Mouse (Mus musculus): ENCODE data around the gene Cbfa2t3. TPM values are rescaled to one million over a fixed set of nuclear protein-coding genes. Genes with fewer than 3 reads are reported as not detected.

The Cbfa2t3 gene
- polyA plus RNA-seq, 1 experiment from 2014 or later: 6.0 TPM

- ATAC-seq (replicated peaks; ENCODE audit: low FRiP score): no peak
- 60% methylated on average over 10 of the region's 10 CpGs for WGBS
- no peaks in the 10 kb centered on the region for H3K9me3 ChIP-seq (ENCODE audit: control insufficient read depth, low read length)
- H3K27me3 ChIP-seq (ENCODE audit: control insufficient read depth, insufficient read depth, low read length): no peaks in the 10 kb centered on the region
- no peak for DNase-seq (ENCODE audit: low spot score)
- H3K4me3 ChIP-seq (ENCODE audit: low read depth, low read length): no peak overlapping the region
- no peaks in the 10 kb centered on the region for H3K36me3 ChIP-seq (ENCODE audit: control insufficient read depth, insufficient read depth, low read length)
- no peak overlapping the region for H3K9ac ChIP-seq (ENCODE audit: low read length)
- H3K4me2 ChIP-seq (ENCODE audit: low read depth, low read length, severe bottlenecking): no peak overlapping the region
- H3K4me1 ChIP-seq (replicated peaks; ENCODE audit: control insufficient read depth, insufficient read depth, low read length): peaks cover 5% of the 10 kb centered on the region; the same call in 1 of the 2 replicates
- no peak overlapping the region for H3K27ac ChIP-seq (ENCODE audit: low read depth, low read length)
Observed at GRCm38 (mm10) chr8:122702301-122702941, 3.5 kb upstream of the Cbfa2t3 start.

GRCm38 (mm10) chr8:122701441-122702185 lies 2.7 kb upstream of the Cbfa2t3 start:
- Histone ChIP-seq H3K36me3 (ENCODE audit: control insufficient read depth, insufficient read depth, low read length) (no peaks in the 10 kb centered on the region), H3K9ac (ENCODE audit: low read length) (no peak overlapping the region), H3K4me1 (replicated peaks; ENCODE audit: control insufficient read depth, insufficient read depth, low read length) (peaks cover 5% of the 10 kb centered on the region; the same call in 1 of the 2 replicates), H3K4me3 (ENCODE audit: low read depth, low read length) (no peak overlapping the region), H3K4me2 (ENCODE audit: low read depth, low read length, severe bottlenecking) (no peak overlapping the region), H3K27me3 (ENCODE audit: control insufficient read depth, insufficient read depth, low read length) (no peaks in the 10 kb centered on the region), H3K27ac (ENCODE audit: low read depth, low read length) (no peak overlapping the region), H3K9me3 (ENCODE audit: control insufficient read depth, low read length) (no peaks in the 10 kb centered on the region)
- no peak for ATAC-seq (replicated peaks; ENCODE audit: low FRiP score)
- 87% methylated on average over 12 of the region's 12 CpGs for WGBS
- no peak for DNase-seq (ENCODE audit: low spot score)

DNA sequence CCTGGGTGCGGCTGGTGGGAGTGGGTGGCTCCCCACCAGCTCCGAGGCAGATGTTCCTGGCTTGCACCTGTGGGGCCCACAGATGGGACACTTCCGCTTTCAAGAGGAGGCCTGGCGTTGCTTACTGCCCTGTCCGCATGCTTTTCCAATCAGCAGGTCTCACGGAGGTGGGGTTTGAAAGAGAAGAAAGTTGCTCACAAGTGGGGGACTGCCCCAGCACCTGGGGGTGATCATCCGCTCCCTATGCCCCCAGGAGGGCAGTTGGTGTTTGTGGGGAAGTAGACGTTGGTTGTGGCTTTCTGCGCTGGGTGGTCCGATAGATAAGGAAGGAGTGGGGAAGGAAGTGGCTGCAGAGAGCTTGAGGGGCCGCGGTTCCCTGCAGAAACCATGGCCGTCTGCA lies 1.7 kb upstream of the Cbfa2t3 start:
- Histone ChIP-seq H3K27ac (ENCODE audit: low read depth, low read length) (no peak overlapping the region), H3K36me3 (ENCODE audit: control insufficient read depth, insufficient read depth, low read length) (no peaks in the 10 kb centered on the region), H3K4me2 (ENCODE audit: low read depth, low read length, severe bottlenecking) (no peak overlapping the region), H3K4me3 (ENCODE audit: low read depth, low read length) (no peak overlapping the region), H3K4me1 (replicated peaks; ENCODE audit: control insufficient read depth, insufficient read depth, low read length) (peaks cover 2% of the 10 kb centered on the region; the same call in 1 of the 2 replicates), H3K9me3 (ENCODE audit: control insufficient read depth, low read length) (no peaks in the 10 kb centered on the region), H3K27me3 (ENCODE audit: control insufficient read depth, insufficient read depth, low read length) (no peaks in the 10 kb centered on the region), H3K9ac (ENCODE audit: low read length) (no peak overlapping the region)
- no peak for DNase-seq (ENCODE audit: low spot score)
- 75% methylated on average over 13 of the region's 13 CpGs for WGBS
- ATAC-seq (replicated peaks; ENCODE audit: low FRiP score): no peak

DNA sequence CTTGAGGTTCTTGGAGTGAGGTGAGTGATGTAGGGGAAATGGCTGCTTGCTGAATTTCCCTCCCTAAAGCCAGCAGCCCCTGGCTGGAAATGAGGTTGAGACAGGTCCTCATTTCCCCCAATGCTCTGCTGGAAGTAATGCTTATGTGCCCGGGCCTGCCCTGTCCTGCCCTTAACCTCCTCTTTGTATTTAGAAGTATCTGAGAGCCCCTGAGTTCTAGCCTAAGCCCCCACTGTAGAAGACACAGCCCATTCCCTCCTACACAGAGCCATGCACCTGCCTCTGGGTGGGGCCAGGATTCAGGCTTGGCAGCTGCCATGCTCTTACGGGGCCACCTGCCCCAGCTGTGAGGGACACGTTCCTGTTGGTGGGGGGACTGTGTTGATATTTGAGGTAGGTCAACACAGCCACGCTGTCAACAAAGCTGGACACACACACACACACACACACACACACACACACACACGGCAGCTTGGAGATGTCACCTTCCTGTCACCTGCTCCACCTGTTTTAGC lies 598 bp downstream of the Cbfa2t3 start:
- H3K36me3 ChIP-seq (ENCODE audit: control insufficient read depth, insufficient read depth, low read length): no peaks in the 10 kb centered on the region
- H3K9ac ChIP-seq (ENCODE audit: low read length): no peak overlapping the region
- DNase-seq (ENCODE audit: low spot score) (no peak), ATAC-seq (replicated peaks; ENCODE audit: low FRiP score) (no peak)
- H3K4me1 ChIP-seq (replicated peaks; ENCODE audit: control insufficient read depth, insufficient read depth, low read length): no peaks in the 10 kb centered on the region
- no peak overlapping the region for H3K4me2 ChIP-seq (ENCODE audit: low read depth, low read length, severe bottlenecking)
- H3K4me3 ChIP-seq (ENCODE audit: low read depth, low read length): no peak overlapping the region
- WGBS: 78% methylated on average over 5 of the region's 5 CpGs
- no peaks in the 10 kb centered on the region for H3K9me3 ChIP-seq (ENCODE audit: control insufficient read depth, low read length)
- no peaks in the 10 kb centered on the region for H3K27me3 ChIP-seq (ENCODE audit: control insufficient read depth, insufficient read depth, low read length)
- no peak overlapping the region for H3K27ac ChIP-seq (ENCODE audit: low read depth, low read length)

DNA sequence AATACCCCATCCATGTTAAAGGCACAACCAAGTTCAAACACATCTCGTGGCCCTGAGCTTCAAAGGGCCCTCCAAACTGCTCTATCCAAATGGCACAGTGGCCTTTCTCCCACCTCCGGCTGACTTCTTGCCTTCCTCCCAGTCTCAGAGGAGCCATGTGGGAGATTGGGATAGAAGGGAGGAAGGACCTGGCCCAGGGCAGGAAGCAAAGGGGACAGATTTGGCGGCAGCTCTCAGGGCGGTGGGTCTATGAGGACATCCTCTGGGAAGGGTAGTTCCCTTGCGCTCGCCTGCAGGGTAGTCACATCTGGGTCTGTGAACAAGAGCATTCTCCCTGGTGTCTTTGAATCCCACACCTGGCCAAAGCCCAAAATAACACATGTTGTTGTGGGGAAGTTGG lies 1.3 kb downstream of the Cbfa2t3 start:
- no peak for DNase-seq (ENCODE audit: low spot score)
- Histone ChIP-seq H3K4me3 (ENCODE audit: low read depth, low read length) (no peak overlapping the region), H3K4me1 (replicated peaks; ENCODE audit: control insufficient read depth, insufficient read depth, low read length) (no peaks in the 10 kb centered on the region), H3K36me3 (ENCODE audit: control insufficient read depth, insufficient read depth, low read length) (no peaks in the 10 kb centered on the region), H3K9ac (ENCODE audit: low read length) (no peak overlapping the region), H3K27ac (ENCODE audit: low read depth, low read length) (no peak overlapping the region), H3K27me3 (ENCODE audit: control insufficient read depth, insufficient read depth, low read length) (no peaks in the 10 kb centered on the region), H3K9me3 (ENCODE audit: control insufficient read depth, low read length) (no peaks in the 10 kb centered on the region), H3K4me2 (ENCODE audit: low read depth, low read length, severe bottlenecking) (no peak overlapping the region)
- no peak for ATAC-seq (replicated peaks; ENCODE audit: low FRiP score)
- WGBS: 76% methylated on average over 6 of the region's 6 CpGs

DNA sequence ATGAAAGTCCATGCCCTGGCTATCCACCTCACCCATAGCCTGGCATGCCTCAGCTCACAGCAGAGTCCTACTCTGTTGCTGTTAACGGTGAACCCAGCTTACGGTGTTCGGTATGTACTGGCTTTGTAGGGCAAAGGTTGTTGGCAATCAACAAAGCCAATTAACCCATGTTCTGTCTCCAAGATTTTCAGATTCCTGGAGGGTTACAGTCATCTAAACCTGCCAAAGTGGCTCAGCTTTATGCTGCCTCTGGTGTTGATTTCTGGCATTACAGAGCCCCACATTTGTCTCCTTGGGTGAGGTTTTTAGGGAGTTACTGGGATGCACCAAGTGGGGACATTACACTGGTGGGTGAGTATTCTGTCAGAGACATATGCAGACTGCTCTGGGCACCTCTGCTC lies 1.7 kb downstream of the Cbfa2t3 start:
- Histone ChIP-seq H3K4me2 (ENCODE audit: low read depth, low read length, severe bottlenecking) (no peak overlapping the region), H3K4me3 (ENCODE audit: low read depth, low read length) (no peak overlapping the region), H3K9me3 (ENCODE audit: control insufficient read depth, low read length) (no peaks in the 10 kb centered on the region), H3K27ac (ENCODE audit: low read depth, low read length) (no peak overlapping the region), H3K36me3 (ENCODE audit: control insufficient read depth, insufficient read depth, low read length) (no peaks in the 10 kb centered on the region), H3K27me3 (ENCODE audit: control insufficient read depth, insufficient read depth, low read length) (no peaks in the 10 kb centered on the region), H3K4me1 (replicated peaks; ENCODE audit: control insufficient read depth, insufficient read depth, low read length) (no peaks in the 10 kb centered on the region), H3K9ac (ENCODE audit: low read length) (no peak overlapping the region)
- WGBS: 75% methylated on average over 3 of the region's 3 CpGs
- no peak for ATAC-seq (replicated peaks; ENCODE audit: low FRiP score)
- DNase-seq (ENCODE audit: low spot score): no peak

- no peaks in the 10 kb centered on the region for H3K9me3 ChIP-seq (ENCODE audit: control insufficient read depth, low read length)
- H3K27ac ChIP-seq (ENCODE audit: low read depth, low read length): no peak overlapping the region
- H3K27me3 ChIP-seq (ENCODE audit: control insufficient read depth, insufficient read depth, low read length): no peaks in the 10 kb centered on the region
- H3K9ac ChIP-seq (ENCODE audit: low read length): no peak overlapping the region
- WGBS: 77% methylated on average over 7 of the region's 7 CpGs
- no peak for ATAC-seq (replicated peaks; ENCODE audit: low FRiP score)
- no peaks in the 10 kb centered on the region for H3K4me1 ChIP-seq (replicated peaks; ENCODE audit: control insufficient read depth, insufficient read depth, low read length)
- no peak overlapping the region for H3K4me2 ChIP-seq (ENCODE audit: low read depth, low read length, severe bottlenecking)
- no peak for DNase-seq (ENCODE audit: low spot score)
- no peaks in the 10 kb centered on the region for H3K36me3 ChIP-seq (ENCODE audit: control insufficient read depth, insufficient read depth, low read length)
- no peak overlapping the region for H3K4me3 ChIP-seq (ENCODE audit: low read depth, low read length)
Observed at GRCm38 (mm10) chr8:122695438-122696042, 3.4 kb downstream of the Cbfa2t3 start.

DNA sequence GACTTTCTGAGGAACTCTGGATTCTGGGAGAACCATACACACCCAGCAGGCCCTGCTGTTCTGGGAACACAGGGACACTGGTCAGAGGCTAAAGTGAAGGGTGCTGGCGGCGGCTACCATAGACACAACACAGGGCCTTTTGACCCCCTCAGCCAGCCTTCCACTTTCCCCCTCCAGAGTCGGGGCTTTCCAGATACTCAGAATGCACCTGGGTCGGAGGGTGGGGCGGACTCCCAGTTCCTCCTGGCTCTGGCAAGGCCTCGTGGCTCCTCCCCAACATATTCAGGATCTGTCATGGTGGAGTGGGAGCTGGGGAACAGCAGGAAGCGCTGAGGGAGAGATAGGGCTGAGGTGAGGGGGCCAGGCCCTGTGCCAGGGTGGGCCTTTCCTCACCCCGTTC lies 6.8 kb downstream of the Cbfa2t3 start:
- no peaks in the 10 kb centered on the region for H3K9me3 ChIP-seq (ENCODE audit: control insufficient read depth, low read length)
- no peaks in the 10 kb centered on the region for H3K36me3 ChIP-seq (ENCODE audit: control insufficient read depth, insufficient read depth, low read length)
- H3K9ac ChIP-seq (ENCODE audit: low read length): no peak overlapping the region
- DNase-seq (ENCODE audit: low spot score) (no peak), ATAC-seq (replicated peaks; ENCODE audit: low FRiP score) (no peak)
- no peaks in the 10 kb centered on the region for H3K27me3 ChIP-seq (ENCODE audit: control insufficient read depth, insufficient read depth, low read length)
- no peaks in the 10 kb centered on the region for H3K4me1 ChIP-seq (replicated peaks; ENCODE audit: control insufficient read depth, insufficient read depth, low read length)
- no peak overlapping the region for H3K27ac ChIP-seq (ENCODE audit: low read depth, low read length)
- 80% methylated on average over 8 of the region's 8 CpGs for WGBS
- H3K4me3 ChIP-seq (ENCODE audit: low read depth, low read length): no peak overlapping the region
- no peak overlapping the region for H3K4me2 ChIP-seq (ENCODE audit: low read depth, low read length, severe bottlenecking)
